Mouse (Mus musculus) large intestine, adult 2 months (tissue): Measurements from ENCODE around the gene Eif4e. TPM values are rescaled to one million over a fixed set of nuclear protein-coding genes. Genes with fewer than 3 reads are reported as not detected.

Experiments
- DNase-seq: peaks from one replicate; pipeline ENCODE4 v3.0.0-alpha.2; 2012; ENCODE audit warnings: low read depth, low spot score
- WGBS: fragments of 180-500 bp; shearing (Covaris S2); methylation state at CpG from one replicate; pipeline ENCODE4 v1.1.7; 2018; 5-methylcytosine and 5-hydroxymethylcytosine counted together
- polyA plus RNA-seq: library from polyadenylated mRNA; depleted of rRNA; stranded (reverse); fragments of >200 nt; gene quantifications from 2 replicates; pipeline ENCODE4 v1.2.3, GENCODE M21; 2012; rRNA removed

Gene Eif4e
- polyA plus RNA-seq, 1 experiment, result 15.8 TPM

GRCm38 (mm10) chr3:138560242-138560641 lies 34.3 kb downstream of the Eif4e start:
- WGBS, result 87% methylated on average over 5 of the region's 5 CpGs
- DNase-seq, result no peak

DNA sequence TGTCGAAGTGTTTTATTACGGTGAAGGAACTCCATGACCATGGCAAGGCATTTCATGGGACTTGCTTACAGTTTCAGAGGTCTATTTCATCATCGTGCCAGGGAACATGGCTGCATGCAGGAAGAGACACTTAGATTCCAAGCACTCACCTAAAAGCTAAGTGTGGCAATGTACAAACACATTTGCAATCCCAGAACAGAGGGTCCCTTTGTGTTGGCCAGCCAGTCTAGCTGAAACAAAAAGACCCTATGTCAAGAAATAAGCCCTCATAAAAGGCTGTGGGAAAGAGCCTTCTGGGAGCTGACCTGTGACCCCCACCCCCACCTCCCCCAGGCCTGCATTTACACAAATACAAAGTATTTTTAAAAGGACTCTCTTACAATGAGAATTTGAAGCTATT lies 34.9 kb downstream of the Eif4e start:
- 80% methylated on average over 3 of the region's 3 CpGs for WGBS
- no peak for DNase-seq

- no peak for DNase-seq
- WGBS, result 80% methylated on average over 10 of the region's 10 CpGs
Measured at GRCm38 (mm10) chr3:138578867-138579266, 52.9 kb downstream of the Eif4e start.

- 61% methylated on average over 7 of the region's 7 CpGs for WGBS
- no peak for DNase-seq
Measured at GRCm38 (mm10) chr3:138586213-138586612, 60.2 kb downstream of the Eif4e start.

DNA sequence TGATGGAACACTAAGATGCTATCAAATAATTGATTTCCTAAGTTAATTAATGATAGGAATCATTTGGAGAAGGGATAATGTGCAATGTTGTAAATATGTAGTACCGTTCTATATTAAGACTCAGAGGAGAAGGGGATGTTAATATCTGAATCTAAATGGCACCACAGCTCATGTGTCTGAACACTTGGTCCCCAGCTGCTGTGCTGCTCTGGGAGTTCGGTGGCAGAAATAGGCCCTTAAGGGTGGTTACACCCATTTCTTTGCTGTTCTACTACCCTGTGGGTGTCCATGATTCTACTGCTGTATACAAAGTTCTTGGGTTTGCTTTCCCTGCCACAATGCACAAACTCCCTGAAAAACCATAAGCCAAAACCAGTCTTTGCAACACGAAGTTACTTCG lies 61.2 kb downstream of the Eif4e start:
- DNase-seq, result no peak
- WGBS, result 87% methylated on average over 4 of the region's 4 CpGs

DNA sequence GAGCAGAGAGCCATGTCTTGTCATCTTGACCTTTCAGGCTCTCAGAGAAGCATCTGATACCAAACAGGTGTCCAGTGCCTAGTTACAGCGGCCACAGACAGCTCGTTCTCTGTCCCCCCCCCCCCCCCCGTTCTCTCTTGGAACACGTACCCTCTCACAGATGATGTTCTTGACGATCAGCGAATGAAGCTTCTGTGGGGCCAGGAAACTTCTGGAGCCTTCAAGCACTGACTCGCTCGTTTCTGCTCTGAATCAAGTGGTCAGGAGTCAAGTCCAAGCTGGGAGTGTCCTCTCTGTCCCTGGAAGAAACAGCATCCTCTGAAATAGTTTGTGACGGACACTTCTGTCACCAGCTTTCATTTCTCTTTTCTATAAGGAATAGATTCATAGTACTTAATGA lies 62.0 kb downstream of the Eif4e start:
- DNase-seq, result no peak
- 82% methylated on average over 9 of the region's 9 CpGs for WGBS

DNA sequence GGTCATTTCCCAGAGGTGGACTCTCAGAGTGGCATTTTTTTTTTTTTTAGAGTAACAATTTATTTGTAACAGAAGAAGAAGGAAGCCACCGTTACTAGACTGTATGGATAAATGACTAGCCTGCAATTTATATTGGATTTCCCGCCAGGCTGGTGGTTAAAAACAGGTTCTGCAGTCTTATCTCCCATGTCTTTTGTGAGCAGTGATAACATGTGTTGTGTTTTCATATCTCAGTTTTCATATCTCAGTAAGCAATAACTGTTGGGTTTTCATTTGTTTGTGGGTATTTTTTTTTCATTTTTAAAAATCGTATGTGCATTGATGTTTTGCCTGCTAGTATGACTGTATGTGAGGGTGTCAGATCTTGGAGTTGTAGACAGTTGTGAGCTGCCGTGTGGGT lies 65.0 kb downstream of the Eif4e start:
- WGBS, result 76% methylated on average over 4 of the region's 4 CpGs
- no peak for DNase-seq

DNA sequence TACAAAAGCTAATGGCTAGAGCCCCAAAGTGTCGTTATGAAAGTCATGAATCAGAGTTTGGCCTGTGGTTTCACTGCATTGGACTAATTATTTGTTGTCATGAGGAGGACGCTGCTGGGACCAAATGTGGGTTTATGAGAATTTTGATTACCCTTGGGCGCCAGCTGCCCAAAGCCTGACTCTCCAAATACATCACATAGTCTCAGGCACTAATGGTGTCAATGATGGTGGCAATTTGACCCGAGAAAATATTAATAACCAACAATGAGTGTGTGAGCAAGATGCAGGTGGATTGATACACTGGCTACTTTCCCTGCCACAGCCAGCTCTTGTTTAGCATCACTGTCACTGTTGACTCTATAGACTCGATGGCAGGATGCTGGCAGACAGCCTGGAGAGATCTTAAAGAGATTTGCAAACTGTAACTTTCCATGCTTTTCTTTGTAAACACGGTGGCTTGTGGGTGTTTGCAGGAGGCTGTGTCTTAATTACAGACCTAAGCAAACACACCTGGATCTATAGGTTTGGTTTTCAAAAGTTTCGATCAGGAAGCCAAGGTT lies 65.9 kb downstream of the Eif4e start:
- DNase-seq, result no peak
- 44% methylated on average over 7 of the region's 7 CpGs for WGBS

DNA sequence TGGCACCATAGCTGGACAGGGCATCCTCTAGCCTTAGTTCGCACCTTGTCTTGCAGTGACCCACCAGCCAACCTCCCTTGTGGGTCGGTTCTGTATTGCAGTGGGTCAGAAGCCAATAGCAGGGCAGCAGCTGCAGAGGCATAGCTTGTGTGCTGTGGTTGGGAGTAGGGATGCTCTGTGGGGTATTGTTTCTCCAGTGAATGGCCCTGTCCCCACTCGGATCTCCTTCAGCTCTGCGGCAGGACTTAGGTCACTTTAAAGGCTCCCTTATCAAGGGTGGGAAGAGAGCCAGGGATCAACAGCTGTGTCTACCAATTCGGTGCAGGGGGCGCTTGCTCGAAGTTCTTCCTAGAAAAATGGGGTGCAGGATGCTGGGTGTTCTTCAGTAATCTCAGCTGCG lies 67.2 kb downstream of the Eif4e start:
- WGBS, result 61% methylated on average over 8 of the region's 8 CpGs

GRCm38 (mm10) chr3:138593911-138594310 lies 67.9 kb downstream of the Eif4e start:
- 86% methylated on average over 7 of the region's 7 CpGs for WGBS
- DNase-seq, result no peak

More for the DNA sequence above, 67.2 kb downstream of the Eif4e start:
- no peak for DNase-seq

- 55% methylated on average over 4 of the region's 4 CpGs for WGBS
- no peak for DNase-seq
Measured at GRCm38 (mm10) chr3:138601076-138601475, 75.1 kb downstream of the Eif4e start.

DNA sequence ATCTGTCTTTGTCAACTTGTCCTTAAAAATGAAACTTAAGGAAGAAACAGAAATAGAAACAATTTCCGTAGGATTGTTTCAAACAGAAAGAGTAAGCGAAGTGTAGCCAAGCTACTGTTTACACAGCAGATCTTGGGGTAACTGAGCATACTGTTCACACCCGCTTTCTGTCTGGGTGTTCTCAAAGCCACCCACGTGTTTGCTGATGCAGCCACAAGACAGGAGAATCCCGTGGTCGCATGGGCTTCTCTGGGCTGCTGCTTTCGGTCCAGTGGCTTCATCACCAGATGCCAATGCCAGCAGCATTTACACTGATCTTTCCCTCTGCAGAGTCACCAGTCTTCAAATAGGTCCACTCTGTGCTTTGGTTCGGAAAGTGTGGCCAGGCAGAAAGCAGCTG lies 79.2 kb downstream of the Eif4e start:
- WGBS, result 11% methylated on average over 8 of the region's 8 CpGs
- DNase-seq, result no peak

DNA sequence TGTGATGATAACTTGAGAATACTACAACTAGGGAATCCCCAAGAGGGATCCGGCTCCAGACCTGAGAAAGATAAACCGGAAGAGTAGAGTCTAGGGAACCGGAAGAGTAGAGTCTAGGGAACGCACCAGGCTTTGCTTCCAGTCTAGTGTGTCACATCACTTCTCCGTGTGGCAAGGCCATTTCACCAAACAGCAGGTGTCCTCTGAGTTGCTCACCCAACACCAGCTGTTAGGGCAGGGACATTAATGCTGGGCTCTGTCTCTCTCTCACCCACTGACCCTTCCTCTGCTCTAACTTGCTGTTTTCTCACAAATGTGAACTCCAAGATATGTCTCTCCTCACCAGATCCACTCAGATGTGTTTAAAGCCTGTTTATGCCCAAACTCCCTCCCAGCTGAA lies 82.7 kb downstream of the Eif4e start:
- 84% methylated on average over 5 of the region's 5 CpGs for WGBS

More for the DNA sequence above, 82.7 kb downstream of the Eif4e start:
- no peak for DNase-seq

Other genes with a start within 250 kb of the Eif4e start
- 8.5 and 52.6 TPM in 2 replicates for gene Adh6a, start 212.9 kb upstream of the Eif4e start, polyA plus RNA-seq
- not detected in 2 replicates for gene Adh6b, start 184.4 kb upstream of the Eif4e start, polyA plus RNA-seq
- 0.19 and 1.2 TPM in 2 replicates for gene Adh4, start 110.7 kb upstream of the Eif4e start, polyA plus RNA-seq
- 25.6 and 26.9 TPM in 2 replicates for gene Adh5, start 83.1 kb upstream of the Eif4e start, polyA plus RNA-seq
- gene Metap1, start 36.7 kb upstream of the Eif4e start, polyA plus RNA-seq, result 23.1 and 24.0 TPM in 2 replicates
- 20.3 and 31.4 TPM in 2 replicates for gene Tspan5, start 216.0 kb downstream of the Eif4e start, polyA plus RNA-seq